Mouse (Mus musculus) right cerebral cortex, adult 2 months (tissue): Measurements from ENCODE around the gene Rbpjl.

ENCODE experiments used
- DNase-seq, 2 experiments: peaks; one replicate each; pipeline ENCODE4 v3.0.0; 2021 to 2022; ENCODE audit warnings: low spot score in 2 of 2

Gene Rbpjl

GRCm38 (mm10) chr2:164402906-164403305 lies at the start of gene Rbpjl:
Gene Rbpjl (plus strand): TSS chr2:164403141.
- peak in 1 of 2 experiments; percentile 56 for DNase-seq

GRCm38 (mm10) chr2:164353356-164353755 lies 49.6 kb upstream of the Rbpjl start:
- DNase-seq, result no peak

- DNase-seq, result no peak
Observed at GRCm38 (mm10) chr2:164356177-164356967, 46.6 kb upstream of the Rbpjl start.

GRCm38 (mm10) chr2:164358373-164358772 lies 44.6 kb upstream of the Rbpjl start:
- DNase-seq, result no peak

GRCm38 (mm10) chr2:164359031-164359430 lies 43.9 kb upstream of the Rbpjl start:
- no peak for DNase-seq

GRCm38 (mm10) chr2:164359668-164360067 lies 43.3 kb upstream of the Rbpjl start:
- no peak for DNase-seq

GRCm38 (mm10) chr2:164360974-164361657 lies 41.8 kb upstream of the Rbpjl start:
- DNase-seq, result no peak

- no peak for DNase-seq
Observed at GRCm38 (mm10) chr2:164366947-164367346, 36.0 kb upstream of the Rbpjl start.

- no peak for DNase-seq
Observed at GRCm38 (mm10) chr2:164368620-164369105, 34.3 kb upstream of the Rbpjl start.

GRCm38 (mm10) chr2:164371371-164371770 lies 31.6 kb upstream of the Rbpjl start:
- no peak for DNase-seq

GRCm38 (mm10) chr2:164372408-164373053 lies 30.4 kb upstream of the Rbpjl start:
- DNase-seq, result no peak

GRCm38 (mm10) chr2:164373187-164373586 lies 29.8 kb upstream of the Rbpjl start:
- DNase-seq, result peak in 1 of 2 experiments; percentile 11

GRCm38 (mm10) chr2:164377478-164378426 lies 25.2 kb upstream of the Rbpjl start:
- DNase-seq, result no peak

- DNase-seq, result no peak
Observed at GRCm38 (mm10) chr2:164381726-164382125, 21.2 kb upstream of the Rbpjl start.

GRCm38 (mm10) chr2:164382971-164383370 lies 20.0 kb upstream of the Rbpjl start:
- no peak for DNase-seq

- DNase-seq, result no peak
Observed at GRCm38 (mm10) chr2:164383656-164384399, 19.1 kb upstream of the Rbpjl start.

- DNase-seq, result peak in 1 of 2 experiments; percentile 23
Observed at GRCm38 (mm10) chr2:164385927-164386763, 16.8 kb upstream of the Rbpjl start.

GRCm38 (mm10) chr2:164386953-164387352 lies 16.0 kb upstream of the Rbpjl start:
- peak; percentile 62 to 71 for DNase-seq

GRCm38 (mm10) chr2:164389020-164389419 lies 13.9 kb upstream of the Rbpjl start, which contains the start of gene Slpi:
Gene Slpi (minus strand): TSS chr2:164389095.
- no peak for DNase-seq
